Mouse (Mus musculus) heart, embryonic 16.5 days (tissue): ENCODE data around the gene Iqgap1. TPM values are rescaled to one million over a fixed set of nuclear protein-coding genes. Genes with fewer than 3 reads are reported as not detected.

Experiments used
- ATAC-seq: fragments of 200-750 bp; cut with Nextera tagmentation; replicated peaks from 2 replicates; pipeline ENCODE4 v1.8.0; 2017; ENCODE audit warnings: moderate number of reproducible peaks; ENCODE audit not compliant: insufficient read depth, low FRiP score; ENCODE audit errors: extremely low read depth
- H3K27ac ChIP-seq: fragments of 300-500 bp; sonication (generic); 2 replicates; pipeline ENCODE4 v1.5.1; 2014; ENCODE audit warnings: mild to moderate bottlenecking, low read length, control low read depth, moderate library complexity
- H3K27me3 ChIP-seq: fragments of 300-500 bp; sonication (generic); 2 replicates; pipeline ENCODE4 v1.6.1; 2014; ENCODE audit warnings: low read length, mixed read lengths; ENCODE audit not compliant: control insufficient read depth, insufficient read depth
- H3K36me3 ChIP-seq: fragments of 300-500 bp; sonication (generic); 2 replicates; pipeline ENCODE4 v1.6.1; 2014; ENCODE audit not compliant: control insufficient read depth, insufficient read depth
- H3K4me1 ChIP-seq: fragments of 300-500 bp; sonication (generic); 2 replicates; pipeline ENCODE4 v1.6.1; 2014; ENCODE audit warnings: low read length, mixed read lengths; ENCODE audit not compliant: control insufficient read depth, insufficient read depth
- H3K4me2 ChIP-seq: fragments of 300-500 bp; sonication (generic); 2 replicates; pipeline ENCODE4 v1.6.1; 2014; ENCODE audit warnings: low read depth, mild to moderate bottlenecking, control low read depth, low read length
- H3K4me3 ChIP-seq: fragments of 300-500 bp; sonication (generic); 2 replicates; pipeline ENCODE4 v1.5.1; 2014; ENCODE audit warnings: mild to moderate bottlenecking, control low read depth, low read length
- H3K9ac ChIP-seq: fragments of 300-500 bp; sonication (generic); 2 replicates; pipeline ENCODE4 v1.6.1; 2014; ENCODE audit warnings: low read length, control low read depth
- H3K9me3 ChIP-seq: fragments of 300-500 bp; sonication (generic); replicated peaks from 2 replicates; pipeline ENCODE4 v1.6.1; 2016; ENCODE audit warnings: low read length; ENCODE audit not compliant: control insufficient read depth
- WGBS: fragments of 180-500 bp; shearing (Covaris S2); extraction: QIAGEN DNeasy Blood & Tissue Kit; methylation state at CpG from one replicate; pipeline ENCODE4 v1.1.7; 2014; 5-methylcytosine and 5-hydroxymethylcytosine counted together
- polyA plus RNA-seq: library from polyadenylated mRNA; unstranded; fragments of >200 nt; fragmentation: Nextera tagmentation; extraction: Ambion mirVana; gene quantifications from 2 replicates; pipeline ENCODE4 v1.2.1, GENCODE M21; 2015

The Iqgap1 gene
- polyA plus RNA-seq, 1 experiment from 2014 or later = 49.0 TPM

- Histone ChIP-seq H3K27me3 (no peaks in the 10 kb centered on the region), H3K9ac (no peak overlapping the region), H3K9me3 (no peaks in the 10 kb centered on the region), H3K27ac (no peak overlapping the region), H3K4me2 (no peak overlapping the region), H3K4me1 (peaks cover 15% of the 10 kb centered on the region), H3K36me3 (no peaks in the 10 kb centered on the region), H3K4me3 (no peak overlapping the region)
- ATAC-seq = no peak
- 66% methylated on average over 18 of the region's 18 CpGs for WGBS
These were observed 2.5 kb upstream of the Iqgap1 start for GRCm38 (mm10) chr7:80828146-80828860.

DNA sequence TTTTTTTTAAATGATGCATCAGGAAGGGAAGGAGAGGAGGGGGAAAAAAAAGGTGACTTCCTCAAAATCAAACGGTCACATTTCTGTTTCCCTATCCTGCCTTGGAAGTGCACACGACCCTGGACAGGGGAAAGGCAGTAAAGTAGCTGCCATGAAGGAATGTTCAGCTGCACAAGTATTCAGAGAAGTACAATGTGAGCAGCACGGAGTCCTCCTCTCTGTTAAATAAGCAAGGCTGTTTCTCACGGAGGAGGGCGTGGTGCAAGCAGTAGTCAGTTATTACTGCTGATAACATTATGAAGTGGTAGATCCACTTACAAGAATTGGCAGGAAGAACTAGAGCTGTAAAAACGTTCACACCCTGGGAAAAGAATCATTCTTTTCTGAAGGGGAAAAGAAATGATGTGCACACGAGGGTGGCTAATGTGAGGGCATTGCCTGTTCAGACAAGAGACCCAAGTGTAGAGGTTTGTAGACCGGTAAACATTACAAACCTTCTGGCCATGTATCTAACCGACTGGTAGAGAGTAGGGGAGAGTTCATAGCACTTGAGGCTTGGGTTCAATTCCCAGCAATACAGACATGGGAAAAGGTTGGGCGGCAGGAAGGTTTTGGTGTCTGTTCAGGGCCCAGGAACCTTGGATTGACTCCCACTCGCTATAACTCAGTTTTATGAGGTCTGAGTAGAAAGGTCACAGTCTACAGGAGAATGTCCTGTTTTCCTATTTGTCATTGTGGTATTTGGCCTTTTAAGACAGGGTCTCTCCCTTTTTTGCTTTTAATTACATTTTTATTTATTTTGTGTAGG lies 1.7 kb downstream of the Iqgap1 start:
- H3K4me1 ChIP-seq = peaks cover 5% of the 10 kb centered on the region; the same call in 1 of the 2 replicates

DNA sequence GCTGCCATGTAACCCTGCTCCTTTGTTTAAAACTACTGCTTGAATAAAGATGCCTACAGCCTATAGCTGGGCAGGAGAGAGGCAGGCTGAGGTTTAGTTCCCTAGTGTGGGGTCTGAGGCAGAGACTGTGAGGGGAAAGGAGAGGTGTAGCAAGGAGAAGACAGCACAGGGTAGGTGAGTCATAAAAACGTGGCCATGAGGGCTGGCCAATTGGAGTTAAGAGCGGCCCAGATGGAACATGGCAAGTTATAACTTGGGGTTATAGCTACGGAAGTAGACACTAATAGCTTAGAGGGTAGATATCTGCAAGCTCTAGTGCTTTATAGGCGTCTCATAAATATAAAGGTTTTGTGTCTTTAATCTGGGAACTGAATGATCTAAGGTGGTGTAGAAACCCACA lies 2.5 kb downstream of the Iqgap1 start:
- Histone ChIP-seq H3K27me3 (no peaks in the 10 kb centered on the region), H3K36me3 (no peaks in the 10 kb centered on the region), H3K27ac (no peak overlapping the region; the same call in 1 of the 2 replicates), H3K9ac (no peak overlapping the region), H3K4me3 (no peak overlapping the region), H3K4me2 (no peak overlapping the region), H3K4me1 (peaks cover 5% of the 10 kb centered on the region; the same call in 1 of the 2 replicates), H3K9me3 (no peaks in the 10 kb centered on the region)
- ATAC-seq = no peak
- 83% methylated on average over 4 of the region's 4 CpGs for WGBS

More for the DNA sequence above, 1.7 kb downstream of the Iqgap1 start:
- no peaks in the 10 kb centered on the region for H3K27me3 ChIP-seq
- H3K9ac ChIP-seq = no peak overlapping the region
- no peak overlapping the region for H3K4me2 ChIP-seq
- 42% methylated on average over 11 of the region's 11 CpGs for WGBS
- no peaks in the 10 kb centered on the region for H3K9me3 ChIP-seq
- peak overlapping the region; percentile 46 for H3K27ac ChIP-seq
- H3K4me3 ChIP-seq = no peak overlapping the region
- no peaks in the 10 kb centered on the region for H3K36me3 ChIP-seq
- ATAC-seq = peak; percentile 56; the same call in 1 of the 2 replicates

- WGBS = 81% methylated on average over 4 of the region's 4 CpGs
- ATAC-seq = no peak
- no peak overlapping the region for H3K4me2 ChIP-seq
These were observed 4.9 kb downstream of the Iqgap1 start for GRCm38 (mm10) chr7:80820838-80821237.

GRCm38 (mm10) chr7:80816641-80817040 lies 9.1 kb downstream of the Iqgap1 start:
- no peak for ATAC-seq
- 36% methylated on average over 5 of the region's 5 CpGs for WGBS

More at GRCm38 (mm10) chr7:80820838-80821237, 4.9 kb downstream of the Iqgap1 start:
- Histone ChIP-seq H3K9me3 (no peaks in the 10 kb centered on the region), H3K36me3 (no peaks in the 10 kb centered on the region), H3K4me3 (no peak overlapping the region), H3K4me1 (peaks cover 10% of the 10 kb centered on the region), H3K27me3 (no peaks in the 10 kb centered on the region), H3K9ac (no peak overlapping the region), H3K27ac (no peak overlapping the region)

DNA sequence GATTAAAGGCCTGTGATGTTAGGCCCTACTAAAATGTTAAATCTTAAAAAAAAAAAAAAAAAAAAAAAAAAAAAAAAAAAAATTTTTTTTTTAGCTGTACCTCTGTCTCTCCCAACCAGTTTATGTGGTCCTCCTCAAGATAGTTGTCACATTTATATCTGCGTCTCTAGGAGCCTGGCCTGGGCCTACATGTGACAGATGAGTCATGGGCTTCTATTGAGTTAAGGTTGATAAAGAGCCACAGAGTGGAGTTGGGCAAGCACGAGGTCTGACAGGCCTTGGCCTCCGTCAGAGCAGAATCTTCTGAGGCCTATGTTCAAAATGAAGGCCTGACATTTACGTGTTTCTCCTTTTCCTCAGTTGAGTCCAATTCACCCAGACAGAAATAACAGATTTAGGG lies 12.4 kb downstream of the Iqgap1 start:
- H3K4me3 ChIP-seq = no peak overlapping the region
- H3K27me3 ChIP-seq = no peaks in the 10 kb centered on the region
- H3K4me1 ChIP-seq = peaks cover 5% of the 10 kb centered on the region
- no peaks in the 10 kb centered on the region for H3K9me3 ChIP-seq
- no peak for ATAC-seq
- H3K36me3 ChIP-seq = no peaks in the 10 kb centered on the region
- H3K4me2 ChIP-seq = no peak overlapping the region
- 65% methylated on average over 4 of the region's 4 CpGs for WGBS
- no peak overlapping the region for H3K27ac ChIP-seq
- H3K9ac ChIP-seq = no peak overlapping the region

More at GRCm38 (mm10) chr7:80816641-80817040, 9.1 kb downstream of the Iqgap1 start:
- Histone ChIP-seq H3K27ac (no peak overlapping the region), H3K36me3 (no peaks in the 10 kb centered on the region), H3K4me2 (no peak overlapping the region), H3K9me3 (no peaks in the 10 kb centered on the region), H3K9ac (no peak overlapping the region), H3K4me1 (peaks cover 5% of the 10 kb centered on the region), H3K4me3 (no peak overlapping the region), H3K27me3 (no peaks in the 10 kb centered on the region)

GRCm38 (mm10) chr7:80806331-80806730 lies 19.4 kb downstream of the Iqgap1 start:
- no peak for ATAC-seq
- no peaks in the 10 kb centered on the region for H3K9me3 ChIP-seq
- H3K4me1 ChIP-seq = peaks cover 9% of the 10 kb centered on the region
- 57% methylated on average over 4 of the region's 4 CpGs for WGBS
- no peak overlapping the region for H3K4me3 ChIP-seq
- no peak overlapping the region for H3K27ac ChIP-seq
- H3K27me3 ChIP-seq = no peaks in the 10 kb centered on the region
- no peaks in the 10 kb centered on the region for H3K36me3 ChIP-seq
- no peak overlapping the region for H3K9ac ChIP-seq
- H3K4me2 ChIP-seq = no peak overlapping the region

DNA sequence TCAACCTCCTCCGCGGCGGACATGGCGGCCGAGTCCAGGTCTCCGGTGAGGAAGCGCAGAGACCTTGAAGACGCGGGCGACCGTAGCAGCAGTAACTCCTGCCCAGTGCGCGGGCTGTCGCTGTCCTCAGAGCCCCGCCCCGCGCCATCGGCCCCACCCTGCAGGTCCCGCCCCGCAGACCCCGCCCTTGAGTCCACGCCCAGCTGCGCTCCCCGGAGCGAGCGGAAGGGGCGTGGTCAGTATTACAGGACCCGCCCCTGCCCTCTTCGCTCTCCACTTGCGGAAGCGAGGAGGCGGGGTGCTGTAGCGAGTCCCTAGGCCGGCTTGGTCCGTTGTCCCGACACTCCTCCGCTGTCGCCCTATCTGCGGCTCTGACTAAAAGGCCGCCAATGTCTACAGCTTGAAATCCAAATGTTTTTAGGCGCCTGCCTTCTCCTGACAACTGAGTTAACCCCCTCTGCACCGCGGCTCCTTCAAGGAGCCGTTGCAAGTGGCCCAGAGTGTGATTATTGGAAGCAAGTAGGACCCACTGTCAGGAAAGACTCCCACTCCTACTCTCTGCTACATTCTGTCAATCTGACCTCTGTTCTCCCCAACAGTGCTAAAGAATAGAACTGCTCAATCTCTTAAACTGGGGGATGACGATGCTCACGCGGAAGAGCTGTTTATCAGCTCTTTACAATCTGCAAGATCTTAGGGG lies 22.5 kb downstream of the Iqgap1 start:
- WGBS = under 1% methylated on average over 44 of the region's 47 CpGs
- peak; percentile 98 for ATAC-seq
- peaks cover 14% of the 10 kb centered on the region for H3K4me1 ChIP-seq

More for the DNA sequence above, 22.5 kb downstream of the Iqgap1 start:
- no peaks in the 10 kb centered on the region for H3K27me3 ChIP-seq
- no peaks in the 10 kb centered on the region for H3K9me3 ChIP-seq
- H3K27ac ChIP-seq = peak overlapping the region; percentile 86
- H3K9ac ChIP-seq = peak overlapping the region; percentile 79
- peak overlapping the region; percentile 78 for H3K4me2 ChIP-seq
- H3K36me3 ChIP-seq = peaks cover 14% of the 10 kb centered on the region
- H3K4me3 ChIP-seq = peak overlapping the region; percentile 63
